Mouse (Mus musculus) testis, adult 2 months (tissue): ENCODE measurements around the gene Olfr800.

ENCODE experiments used
- CTCF ChIP-seq: fragments of 200-500 bp; IDR thresholded peaks from 2 replicates; pipeline ENCODE4 v1.5.1; 2012; ENCODE audit warnings: low read depth, mild to moderate bottlenecking, inconsistent platforms, low read length, moderate library complexity; ENCODE audit not compliant: control insufficient read depth, insufficient read depth, insufficient replicate concordance
- POLR2A ChIP-seq: fragments of 200-500 bp; IDR thresholded peaks from 2 replicates; pipeline ENCODE4 v1.6.1; 2012; ENCODE audit warnings: low read depth, mild to moderate bottlenecking, inconsistent platforms, low read length, moderate library complexity; ENCODE audit not compliant: control insufficient read depth

DNA sequence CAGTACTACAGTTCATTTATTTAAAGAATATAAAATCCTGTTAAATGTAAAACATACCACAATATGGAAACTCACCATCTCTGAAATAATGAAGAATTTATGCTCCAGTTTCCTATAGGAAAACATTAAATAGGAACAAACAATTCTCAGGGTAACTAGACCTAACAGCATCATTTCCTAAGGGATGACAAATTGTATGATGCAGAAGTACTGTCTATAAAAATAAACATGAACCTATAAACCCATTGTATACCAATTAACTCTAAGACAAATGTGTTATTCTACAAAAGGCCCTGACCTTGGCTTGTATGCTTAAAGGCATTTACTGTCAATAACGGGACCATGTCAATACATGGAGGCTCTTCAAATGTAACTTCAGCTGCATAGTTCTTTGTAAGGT is 16.3 kb downstream of the Olfr800 start, which contains the start of gene Olfr801:
- no peak for TF ChIP-seq CTCF
- TF ChIP-seq POLR2A, result no peak
